Mouse (Mus musculus) urinary bladder, postnatal 4 days (tissue): ENCODE data around the gene 1500015O10Rik.

Experiments
- DNase-seq, 2 experiments: peaks; one replicate each; pipeline ENCODE4 v3.0.0; 2021 to 2022; ENCODE audit warnings: low spot score in 2 of 2

1500015O10Rik gene

GRCm38 (mm10) chr1:43730491-43730924 is at the start of gene 1500015O10Rik:
TSS of gene 1500015O10Rik (plus strand) at chr1:43730602.
- DNase-seq = peak; percentile 58 to 76

DNA sequence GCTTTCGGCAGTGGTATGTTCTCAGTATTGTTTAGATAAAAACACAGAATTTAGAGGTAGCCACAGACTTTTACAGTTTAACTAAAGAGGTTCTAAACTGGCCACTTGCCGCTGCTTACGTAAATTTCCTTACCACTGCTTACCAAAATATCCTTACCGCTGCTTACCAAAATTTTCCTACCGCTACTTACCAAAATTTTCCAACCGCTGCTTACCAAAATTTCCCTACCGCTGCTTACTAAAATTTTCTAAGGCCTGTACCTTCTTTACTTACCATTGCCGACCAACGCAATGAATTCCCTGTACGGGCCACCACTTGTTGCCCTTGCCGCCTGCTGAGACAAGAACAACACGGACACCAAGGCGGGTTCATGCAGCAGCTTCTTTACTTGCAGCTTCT is 40.4 kb upstream of the 1500015O10Rik start:
- no peak for DNase-seq

DNA sequence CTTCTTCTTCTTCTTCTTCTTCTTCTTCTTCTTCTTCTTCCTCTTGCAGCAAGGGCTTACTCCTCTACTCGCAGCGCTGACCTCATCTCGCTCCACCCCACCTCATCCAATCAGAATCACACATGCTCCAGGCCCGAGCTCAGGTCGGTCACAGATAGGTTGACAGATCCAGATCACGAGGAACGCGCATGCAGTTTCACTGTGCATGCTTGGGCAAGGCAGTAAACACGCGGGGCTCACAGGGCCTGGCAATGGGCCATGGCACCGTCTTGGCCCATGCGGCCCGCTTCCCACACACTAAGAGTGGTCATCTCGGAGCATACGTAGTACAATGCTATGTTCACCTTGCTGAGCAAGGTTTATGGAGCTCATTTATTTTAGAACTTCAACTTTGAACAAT is 39.9 kb upstream of the 1500015O10Rik start:
- DNase-seq = no peak

DNA sequence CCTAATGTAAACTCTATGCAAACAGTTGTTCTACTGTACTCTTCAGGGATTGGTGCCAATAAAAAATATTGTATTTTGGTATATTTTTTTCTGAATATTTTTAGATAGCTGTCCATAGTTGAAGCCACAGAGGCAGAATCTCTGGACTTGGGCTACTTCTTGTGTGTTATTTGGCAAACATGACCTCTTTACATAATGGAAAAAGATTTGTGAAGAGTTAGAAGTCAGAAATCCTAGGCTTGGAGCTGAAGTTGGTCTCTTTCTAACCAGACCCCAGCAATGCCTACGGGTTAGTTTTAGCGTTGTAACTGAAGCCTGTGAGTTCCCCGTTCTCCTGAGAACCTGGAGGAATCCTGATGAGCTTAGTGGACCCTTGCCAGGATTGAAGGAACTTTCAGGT is 36.3 kb upstream of the 1500015O10Rik start:
- no peak for DNase-seq

DNA sequence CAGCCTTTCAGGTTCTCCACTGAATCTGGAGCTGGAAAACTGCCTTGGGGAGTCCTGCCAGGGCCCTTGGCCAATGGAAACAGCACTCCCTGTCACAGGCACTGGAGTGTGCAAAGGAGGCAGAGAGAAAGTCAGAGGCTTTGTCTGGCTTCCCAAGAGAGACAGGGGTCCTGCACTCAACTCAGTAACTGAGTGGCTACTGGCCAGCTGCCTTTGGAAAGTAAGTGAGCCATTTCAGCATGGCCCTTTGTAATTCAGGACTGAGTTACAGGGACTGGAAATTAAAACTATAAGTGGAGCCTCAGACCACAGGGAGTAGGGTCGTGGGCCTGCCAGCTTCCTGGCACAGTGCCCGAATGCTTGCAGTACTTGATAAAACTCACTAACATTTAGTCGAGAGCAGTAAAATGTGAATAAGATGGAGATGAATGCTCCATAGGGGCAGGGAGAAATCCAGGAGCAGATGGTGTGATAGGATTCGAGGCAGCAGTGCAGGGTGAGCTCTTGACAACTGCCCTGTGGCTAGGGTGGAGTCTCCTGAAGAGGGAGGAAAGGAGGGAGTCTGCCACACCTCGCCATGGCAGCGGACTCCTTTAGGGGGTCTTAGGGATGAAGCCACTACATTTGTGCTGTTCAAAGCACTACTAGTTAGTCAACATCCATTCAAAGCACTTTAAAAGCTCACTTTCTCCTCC is 35.4 kb upstream of the 1500015O10Rik start:
- DNase-seq = peak; percentile 81 to 82

DNA sequence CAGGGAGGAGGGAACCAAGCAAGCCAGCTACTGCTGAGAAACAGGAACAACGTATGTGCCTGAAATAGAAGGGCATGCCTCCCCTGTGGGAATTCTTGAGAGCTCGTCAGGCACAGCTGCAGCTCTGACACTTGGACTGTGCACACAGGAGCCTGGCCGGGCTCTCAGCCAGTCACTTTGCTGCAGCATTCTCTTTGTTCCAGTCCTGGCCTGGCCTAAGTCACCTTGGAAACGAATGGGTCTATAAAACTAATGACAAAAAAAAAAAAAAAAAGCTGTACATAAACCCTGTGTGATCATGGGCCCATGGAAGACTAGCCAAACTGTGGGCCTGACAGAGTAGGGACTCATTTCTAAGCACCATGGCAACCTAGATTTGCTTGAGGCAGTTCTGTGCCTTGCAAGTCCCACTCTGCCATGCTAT is 31.8 kb upstream of the 1500015O10Rik start:
- no peak for DNase-seq

DNA sequence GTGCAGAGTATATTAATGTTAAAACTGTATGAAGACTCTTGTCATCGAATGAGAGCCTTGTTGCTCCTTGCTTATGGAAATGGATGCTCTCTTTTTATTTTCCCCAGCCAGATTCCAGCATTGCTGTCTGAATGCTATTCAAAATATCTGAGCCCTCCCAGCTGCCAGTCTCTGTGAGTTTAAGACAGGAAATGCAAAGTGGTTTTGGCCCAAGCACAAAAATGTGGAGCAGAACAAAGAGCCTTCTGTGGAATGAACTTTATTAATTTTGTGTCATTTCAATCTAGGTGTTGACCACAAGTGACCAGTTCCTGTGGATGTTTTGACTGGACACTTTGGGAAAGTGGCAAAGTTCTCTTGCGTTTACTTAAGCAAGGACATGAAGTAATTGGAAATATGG is 15.6 kb upstream of the 1500015O10Rik start:
- no peak for DNase-seq

DNA sequence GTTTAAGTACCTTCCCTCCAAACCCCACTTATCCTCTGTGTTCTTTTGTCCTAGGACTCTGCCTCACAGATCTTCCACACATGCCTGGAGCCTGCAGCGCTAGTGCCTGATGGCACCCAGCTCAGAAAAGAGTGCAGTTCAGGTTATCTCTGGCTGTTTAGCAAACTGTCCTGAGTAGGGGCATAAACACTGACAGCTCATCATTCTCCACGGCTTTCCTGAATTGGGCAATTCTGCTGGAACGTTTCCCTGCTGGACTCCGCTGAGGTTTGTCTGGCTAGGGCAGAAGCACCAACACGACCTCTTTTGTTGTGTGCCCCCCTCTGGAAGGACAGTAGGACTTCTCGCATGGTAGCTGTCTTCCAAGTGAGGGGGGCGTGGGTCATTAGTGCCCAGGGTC is 12.4 kb upstream of the 1500015O10Rik start:
- DNase-seq = no peak

DNA sequence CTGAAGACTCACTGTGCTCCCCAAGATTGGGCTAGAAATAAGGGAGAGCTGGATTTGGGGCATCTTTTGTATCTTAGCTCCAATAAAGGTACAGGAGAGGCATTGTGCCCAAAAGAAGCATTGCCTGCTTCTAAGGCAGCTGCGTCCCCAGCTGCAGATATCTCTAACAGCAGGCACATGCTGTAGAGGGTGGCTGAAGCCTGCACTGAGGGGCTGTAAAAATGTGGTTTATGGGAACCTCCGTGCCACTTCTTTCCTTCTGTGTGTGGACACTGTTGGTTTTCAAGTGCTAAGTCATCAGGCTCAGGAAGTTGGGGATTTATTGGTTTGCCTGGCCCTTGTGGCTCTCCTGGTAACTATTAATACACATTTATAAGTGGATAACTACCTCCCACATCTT is 11.6 kb upstream of the 1500015O10Rik start:
- no peak for DNase-seq

- DNase-seq = no peak
Observed at GRCm38 (mm10) chr1:43722459-43722858, 7.9 kb upstream of the 1500015O10Rik start.

- no peak for DNase-seq
Observed at GRCm38 (mm10) chr1:43732100-43732499, 1.7 kb downstream of the 1500015O10Rik start.

DNA sequence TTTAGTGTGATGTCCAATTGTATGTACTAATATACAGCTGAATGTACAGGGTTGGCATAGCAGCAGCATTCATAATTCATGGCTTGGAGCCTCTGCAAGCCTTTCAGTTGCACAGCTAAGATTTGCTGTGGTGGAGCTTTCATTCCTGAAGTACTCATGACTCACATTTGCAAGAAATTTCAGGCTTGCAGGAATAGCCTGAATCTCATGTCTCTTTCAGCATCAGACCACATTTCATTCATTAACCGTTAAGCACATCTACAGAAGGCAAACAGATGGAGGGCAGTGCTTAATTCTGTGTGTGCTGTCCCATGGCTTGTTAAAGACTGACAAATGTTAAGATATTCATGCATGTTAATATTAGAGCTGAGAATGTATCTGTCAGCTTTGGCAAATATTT is 2.3 kb downstream of the 1500015O10Rik start:
- no peak for DNase-seq

GRCm38 (mm10) chr1:43737812-43738518 is 7.6 kb downstream of the 1500015O10Rik start:
- peak in 1 of 2 experiments; percentile 70 for DNase-seq

GRCm38 (mm10) chr1:43738519-43738894 is 8.1 kb downstream of the 1500015O10Rik start:
- no peak for DNase-seq

DNA sequence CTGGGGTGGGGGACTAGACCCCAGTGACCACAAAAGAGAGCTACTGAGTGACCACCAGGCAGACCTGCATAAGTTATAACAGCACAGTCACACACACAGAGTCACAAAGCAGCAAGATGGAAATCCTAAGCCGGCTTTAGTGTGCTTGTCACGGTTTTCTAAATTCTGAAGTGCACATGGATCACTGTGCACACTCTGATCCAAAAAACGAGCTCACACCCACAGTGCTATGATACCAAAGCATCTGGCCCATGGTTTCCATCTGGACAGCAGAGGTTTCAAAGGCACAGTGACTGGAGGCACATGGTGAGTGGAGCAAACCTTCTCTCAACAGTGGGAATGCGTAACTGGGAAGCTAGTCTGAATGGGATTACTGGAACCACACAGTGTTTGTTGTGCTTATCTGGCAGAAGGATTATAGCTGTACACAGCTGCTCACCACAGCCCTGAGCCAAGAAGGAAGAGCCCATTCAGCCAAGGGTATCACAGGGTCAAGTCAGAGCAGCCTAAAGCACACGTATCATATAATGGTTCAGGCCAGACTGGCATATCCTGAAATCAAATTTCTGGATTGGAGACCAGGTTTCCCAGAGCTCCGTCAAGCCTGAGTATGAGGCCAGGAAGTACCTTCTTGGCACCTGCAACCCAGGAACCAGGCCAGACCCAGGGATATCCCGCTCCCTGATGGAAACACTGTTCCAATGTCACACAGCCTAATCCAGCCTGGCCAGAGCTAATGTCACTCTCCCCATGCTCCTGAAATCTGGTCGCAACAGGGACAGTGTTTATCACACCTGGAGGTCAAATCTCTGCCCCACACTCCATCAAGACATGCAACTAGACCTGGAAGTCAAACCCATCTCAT is 24.3 kb downstream of the 1500015O10Rik start:
- DNase-seq = no peak

DNA sequence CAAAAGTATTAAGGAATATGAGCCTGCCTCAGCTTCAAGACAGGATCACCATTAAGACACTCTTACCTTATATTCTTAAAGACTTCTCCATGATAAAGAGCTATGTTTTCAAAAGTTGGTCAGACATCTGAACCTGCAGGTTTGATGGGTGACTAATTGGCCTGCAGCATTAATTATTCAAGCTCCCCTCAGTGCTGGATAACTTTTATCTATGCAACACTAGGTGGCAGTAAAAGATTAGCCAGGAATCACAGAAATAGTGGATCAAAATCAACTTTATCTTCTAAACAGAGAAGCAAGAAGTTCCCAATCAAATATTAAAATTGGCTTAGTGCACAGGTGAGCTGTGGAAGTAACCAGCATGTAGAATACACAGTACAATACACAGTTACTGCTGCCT is 29.7 kb downstream of the 1500015O10Rik start:
- no peak for DNase-seq

DNA sequence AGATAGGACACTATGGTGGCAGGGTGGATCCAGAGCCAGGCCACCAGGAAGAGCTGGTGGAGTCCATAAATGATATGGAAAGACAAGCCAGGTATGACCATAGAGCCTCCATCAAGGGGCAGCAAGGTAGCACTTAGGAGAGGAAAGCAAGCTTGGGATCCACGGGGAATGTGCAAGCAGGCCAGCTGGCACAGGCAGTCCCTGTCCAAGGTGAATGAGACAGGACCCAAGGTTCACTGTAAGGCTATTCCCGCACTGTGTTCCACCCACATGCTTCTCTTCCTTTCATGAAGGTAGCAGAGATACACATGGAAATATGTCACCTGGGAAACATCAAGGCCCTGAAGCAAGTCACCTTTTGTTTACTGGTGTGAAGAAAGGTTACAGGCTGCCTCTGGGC is 34.1 kb downstream of the 1500015O10Rik start:
- DNase-seq = no peak

DNA sequence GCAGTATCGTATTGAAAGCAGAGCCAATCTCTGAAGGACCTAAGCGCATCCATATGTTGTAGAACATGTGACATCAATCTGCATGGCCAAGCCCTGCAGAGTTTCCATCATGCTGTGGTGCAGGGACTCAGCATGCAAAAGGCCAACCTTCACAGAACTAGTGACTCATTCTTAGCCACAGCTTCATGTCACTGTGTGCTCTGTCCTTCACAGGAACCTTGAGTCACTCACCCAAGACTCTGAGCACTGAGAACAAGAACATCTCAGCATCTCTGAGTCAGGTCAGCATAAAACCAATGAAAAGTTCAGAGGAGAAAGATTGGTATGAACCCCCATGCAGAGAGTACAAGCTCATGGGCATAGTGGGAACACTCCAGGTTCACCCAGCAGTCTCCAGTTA is 35.9 kb downstream of the 1500015O10Rik start:
- no peak for DNase-seq

GRCm38 (mm10) chr1:43768385-43768990 is 38.1 kb downstream of the 1500015O10Rik start:
- no peak for DNase-seq

GRCm38 (mm10) chr1:43769348-43769747 is 38.9 kb downstream of the 1500015O10Rik start:
- no peak for DNase-seq

GRCm38 (mm10) chr1:43770032-43770431 is 39.6 kb downstream of the 1500015O10Rik start:
- no peak for DNase-seq

GRCm38 (mm10) chr1:43772694-43773093 is 42.3 kb downstream of the 1500015O10Rik start:
- DNase-seq = no peak
